Mouse (Mus musculus): ENCODE data around the gene Smarce1. TPM values are rescaled to one million over a fixed set of nuclear protein-coding genes. Genes with fewer than 3 reads are reported as not detected.
"Not testable (repeated sequence)": the region's sequence is repeated elsewhere in the genome, so short reads cannot be mapped to it uniquely, and the experiment has no call there.

Gene Smarce1
- total RNA-seq (2021), result 10 to 100 TPM; 56.6 to 60.4 TPM

- peak; percentile 72 to 78 for DNase-seq
These were observed at the start of gene Smarce1 for GRCm38 (mm10) chr11:99230261-99231048. Gene Smarce1 (minus strand): TSS chr11:99231017.

- DNase-seq, result no peak
These were observed 49.2 kb upstream of the Smarce1 start for GRCm38 (mm10) chr11:99279986-99280385.

- DNase-seq, result no peak
These were observed 46.0 kb upstream of the Smarce1 start for GRCm38 (mm10) chr11:99276786-99277185.

GRCm38 (mm10) chr11:99275624-99276023 is 44.8 kb upstream of the Smarce1 start:
- DNase-seq, result no peak

- DNase-seq, result no peak
These were observed 41.9 kb upstream of the Smarce1 start for GRCm38 (mm10) chr11:99272721-99273120.

- no peak for DNase-seq
These were observed 38.4 kb upstream of the Smarce1 start for GRCm38 (mm10) chr11:99269192-99269591.

GRCm38 (mm10) chr11:99265796-99266195 is 35.0 kb upstream of the Smarce1 start:
- DNase-seq, result no peak

- peak; percentile 18 to 33 for DNase-seq
These were observed 34.4 kb upstream of the Smarce1 start for GRCm38 (mm10) chr11:99265220-99265619.

GRCm38 (mm10) chr11:99256213-99256612 is 25.4 kb upstream of the Smarce1 start:
- DNase-seq, result no peak

- DNase-seq, result no peak
These were observed 24.5 kb upstream of the Smarce1 start for GRCm38 (mm10) chr11:99255316-99255715.

- DNase-seq, result no peak
These were observed 23.1 kb upstream of the Smarce1 start for GRCm38 (mm10) chr11:99253893-99254292.

- no peak for DNase-seq
These were observed 21.9 kb upstream of the Smarce1 start for GRCm38 (mm10) chr11:99252671-99253070.

GRCm38 (mm10) chr11:99250666-99251065 is 19.8 kb upstream of the Smarce1 start:
- no peak for DNase-seq

- peak; percentile 20 to 40 for DNase-seq
These were observed 19.4 kb upstream of the Smarce1 start for GRCm38 (mm10) chr11:99250241-99250640.

- DNase-seq, result no peak
These were observed 18.3 kb upstream of the Smarce1 start for GRCm38 (mm10) chr11:99249115-99249514.

- DNase-seq, result no peak
These were observed 17.1 kb upstream of the Smarce1 start for GRCm38 (mm10) chr11:99247916-99248315.

GRCm38 (mm10) chr11:99244519-99244918 is 13.7 kb upstream of the Smarce1 start:
- DNase-seq, result not testable (repeated sequence)

GRCm38 (mm10) chr11:99243820-99244374 is 13.1 kb upstream of the Smarce1 start, which contains the start of gene Krt222:
Gene Krt222 (minus strand): TSS chr11:99244085.
- peak; percentile 29 to 31 for DNase-seq

GRCm38 (mm10) chr11:99243200-99243819 is 12.5 kb upstream of the Smarce1 start:
- DNase-seq, result no peak

GRCm38 (mm10) chr11:99242056-99242455 is 11.2 kb upstream of the Smarce1 start:
- no peak for DNase-seq

GRCm38 (mm10) chr11:99238468-99238867 is 7.7 kb upstream of the Smarce1 start:
- DNase-seq, result no peak

- no peak for DNase-seq
These were observed 416 bp upstream of the Smarce1 start for GRCm38 (mm10) chr11:99231049-99231816.
